Mouse (Mus musculus) ES-Bruce4 (cell line): ENCODE results near the gene Fam241b. TPM values are rescaled to one million over a fixed set of nuclear protein-coding genes. Genes with fewer than 3 reads are reported as not detected.
A peak's percentile ranks its signal among the peaks of the same experiment; 100 is the strongest.

Experiments
- H3K27ac ChIP-seq: 2 replicates; pipeline ENCODE4 v1.5.1; 2012; ENCODE audit warnings: low read length, inconsistent platforms; ENCODE audit not compliant: insufficient read depth
- H3K27me3 ChIP-seq: 2 replicates; pipeline ENCODE4 v1.6.1; 2012; ENCODE audit warnings: mild to moderate bottlenecking, low read length, inconsistent platforms; ENCODE audit not compliant: control insufficient read depth, poor library complexity, insufficient read depth, severe bottlenecking
- H3K36me3 ChIP-seq: 2 replicates; pipeline ENCODE4 v1.6.1; 2012; ENCODE audit warnings: inconsistent platforms, mild to moderate bottlenecking, low read length, moderate library complexity; ENCODE audit not compliant: control insufficient read depth, poor library complexity, insufficient read depth, severe bottlenecking
- H3K4me1 ChIP-seq: one replicate; pipeline ENCODE4 v1.8.1; 2011; ENCODE audit warnings: low read length; ENCODE audit not compliant: control insufficient read depth, insufficient read depth
- H3K4me3 ChIP-seq: 2 replicates; pipeline ENCODE4 v1.5.1; 2011; ENCODE audit warnings: low read depth, mild to moderate bottlenecking, low read length
- H3K9ac ChIP-seq: 2 replicates; pipeline ENCODE4 v1.6.1; 2012; ENCODE audit warnings: low read depth, mild to moderate bottlenecking, inconsistent platforms; ENCODE audit not compliant: poor library complexity, severe bottlenecking
- H3K9me3 ChIP-seq: replicated peaks from 2 replicates; pipeline ENCODE4 v1.6.1; 2012; ENCODE audit warnings: mild to moderate bottlenecking, low read length, inconsistent platforms; ENCODE audit not compliant: control insufficient read depth, poor library complexity, insufficient read depth, severe bottlenecking
- CTCF ChIP-seq: IDR thresholded peaks from one replicate; pipeline ENCODE4 v1.8.1; 2011; ENCODE audit warnings: low read depth, low read length
- EP300 ChIP-seq: IDR thresholded peaks from 2 replicates; pipeline ENCODE4 v1.6.1; 2011; ENCODE audit warnings: low read depth, low read length; ENCODE audit not compliant: insufficient read depth
- POLR2A ChIP-seq: IDR thresholded peaks from one replicate; pipeline ENCODE4 v1.8.1; 2011; ENCODE audit warnings: low read length; ENCODE audit not compliant: insufficient read depth
- polyA plus RNA-seq: library from polyadenylated mRNA; stranded (reverse); fragments of >200 nt; gene quantifications from 2 replicates; pipeline ENCODE4 v1.2.4, GENCODE M21; 2011; ENCODE audit warnings: low read depth; ENCODE audit not compliant: missing spikeins, insufficient read depth, insufficient read length

Gene Fam241b
- 25.7 and 29.6 TPM in 2 replicates for polyA plus RNA-seq

GRCm38 (mm10) chr10:62143820-62144219, at the start of gene Fam241b:
Gene Fam241b, minus strand, starts transcription at chr10:62143920.
- TF ChIP-seq CTCF (no peak), EP300 (no peak)
- no peak within 1 kb of the TSS for H3K4me3 ChIP-seq
- H3K9ac ChIP-seq: no peak within 1 kb of the TSS
- H3K9me3 ChIP-seq: no peaks in the 10 kb centered on the region
- H3K27ac ChIP-seq: no peak within 1 kb of the TSS
- no peaks in the 10 kb centered on the region for H3K36me3 ChIP-seq
- H3K4me1 ChIP-seq: peaks cover 3% of the 10 kb centered on the region
- H3K27me3 ChIP-seq: no peaks in the 10 kb centered on the region

DNA sequence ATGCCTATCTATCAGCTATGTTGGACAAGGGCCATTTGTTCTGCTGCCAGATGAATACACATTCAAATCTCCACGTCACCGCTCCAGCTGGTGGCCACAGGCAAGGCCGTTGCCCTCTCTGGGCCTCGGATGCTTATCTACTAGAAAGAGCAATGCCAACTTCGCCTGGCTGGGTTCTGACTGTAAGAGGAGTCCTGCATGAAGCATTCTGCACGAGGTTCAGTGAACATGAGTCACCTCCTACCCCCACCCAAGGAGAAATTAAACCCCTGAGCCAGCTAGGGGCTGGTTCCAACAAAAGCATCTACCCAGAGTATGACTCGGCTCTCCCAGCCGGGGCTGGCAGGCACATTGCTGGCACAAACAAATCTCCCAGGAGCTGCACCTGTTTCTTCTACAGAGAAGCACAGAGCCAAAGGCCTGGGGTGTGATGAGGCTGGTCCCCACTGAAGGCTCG, 49.0 kb upstream of the Fam241b start:
- Histone ChIP-seq H3K9ac (no peak overlapping the region), H3K4me3 (no peak overlapping the region), H3K4me1 (no peaks in the 10 kb centered on the region), H3K9me3 (no peaks in the 10 kb centered on the region), H3K27me3 (no peaks in the 10 kb centered on the region), H3K27ac (no peak overlapping the region), H3K36me3 (no peaks in the 10 kb centered on the region)
- TF ChIP-seq CTCF: no peak
- no peak for TF ChIP-seq POLR2A
- TF ChIP-seq EP300: no peak

DNA sequence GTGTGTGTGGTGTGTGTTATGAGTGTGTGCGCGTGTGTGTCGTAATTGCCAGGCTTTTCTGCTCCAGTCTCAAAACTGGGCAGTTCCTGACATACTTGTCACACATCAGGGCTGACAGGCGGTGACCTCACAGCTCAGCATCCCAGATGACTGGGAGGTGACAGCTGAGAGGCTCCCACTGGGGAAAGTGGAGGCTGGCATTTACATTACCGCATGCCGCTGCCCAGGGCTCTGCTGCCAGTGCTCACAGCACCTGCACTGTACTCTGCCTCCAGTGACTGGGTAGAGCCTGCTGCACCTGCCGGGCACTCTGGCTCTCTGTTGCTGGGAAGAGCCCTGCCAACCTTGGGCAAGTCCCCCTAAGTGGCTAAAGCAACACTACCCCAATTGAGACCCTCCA, 47.1 kb upstream of the Fam241b start:
- Histone ChIP-seq H3K36me3 (no peaks in the 10 kb centered on the region), H3K4me1 (no peaks in the 10 kb centered on the region), H3K27me3 (no peaks in the 10 kb centered on the region), H3K4me3 (no peak overlapping the region), H3K9me3 (no peaks in the 10 kb centered on the region), H3K27ac (no peak overlapping the region), H3K9ac (no peak overlapping the region)
- TF ChIP-seq POLR2A (no peak), EP300 (no peak), CTCF (no peak)

- Histone ChIP-seq H3K4me3 (no peak overlapping the region), H3K36me3 (no peaks in the 10 kb centered on the region), H3K27ac (no peak overlapping the region), H3K27me3 (no peaks in the 10 kb centered on the region), H3K4me1 (no peaks in the 10 kb centered on the region), H3K9ac (no peak overlapping the region), H3K9me3 (no peaks in the 10 kb centered on the region)
- no peak for TF ChIP-seq CTCF
Measured at GRCm38 (mm10) chr10:62189910-62190309, 46.2 kb upstream of the Fam241b start.

DNA sequence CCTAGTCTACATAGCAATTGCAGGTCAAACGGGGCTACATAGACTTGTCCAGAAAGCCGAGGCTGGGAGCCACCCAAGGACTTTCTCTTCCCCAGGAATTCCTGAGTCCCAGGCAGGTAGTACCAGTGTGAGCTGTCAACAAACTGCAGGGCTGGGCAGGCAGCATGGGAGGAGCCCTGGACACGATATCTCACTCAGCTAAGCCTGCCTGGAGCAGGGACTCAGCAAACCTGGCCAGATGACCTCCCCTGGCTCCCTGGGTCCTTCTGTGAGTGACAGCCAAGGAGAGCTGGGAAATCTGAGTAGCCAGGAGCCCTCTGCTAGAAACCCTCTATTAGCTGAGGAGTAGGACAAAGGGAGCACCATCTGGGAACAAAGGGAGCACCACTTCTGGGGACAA, 45.6 kb upstream of the Fam241b start:
- no peaks in the 10 kb centered on the region for H3K9me3 ChIP-seq
- no peak overlapping the region for H3K9ac ChIP-seq
- no peaks in the 10 kb centered on the region for H3K27me3 ChIP-seq
- TF ChIP-seq POLR2A (no peak), CTCF (no peak), EP300 (no peak)
- no peaks in the 10 kb centered on the region for H3K4me1 ChIP-seq
- H3K4me3 ChIP-seq: no peak overlapping the region
- H3K36me3 ChIP-seq: no peaks in the 10 kb centered on the region
- H3K27ac ChIP-seq: no peak overlapping the region

DNA sequence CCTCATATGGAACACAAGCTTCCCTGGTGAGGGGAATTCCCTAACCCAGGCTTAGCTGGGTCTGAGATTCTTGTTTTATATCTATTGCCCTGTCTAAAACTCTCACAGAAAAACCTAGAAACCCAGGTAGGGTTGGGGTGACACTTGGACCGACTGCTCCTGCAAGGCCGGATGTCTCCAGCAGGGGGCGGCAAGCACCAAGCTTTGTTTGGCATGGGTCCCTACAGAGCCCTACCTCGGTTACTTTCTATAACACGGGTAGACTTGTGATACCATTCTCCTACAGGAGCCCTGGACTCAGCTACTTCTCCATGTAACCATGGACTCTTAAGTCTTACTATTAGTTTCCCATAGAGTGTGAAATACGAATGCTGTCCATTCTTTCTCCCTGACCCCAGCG, 43.2 kb upstream of the Fam241b start:
- TF ChIP-seq CTCF (peak; percentile 85), EP300 (no peak), POLR2A (no peak)
- Histone ChIP-seq H3K27me3 (no peaks in the 10 kb centered on the region), H3K9ac (no peak overlapping the region), H3K4me3 (no peak overlapping the region), H3K36me3 (no peaks in the 10 kb centered on the region), H3K4me1 (no peaks in the 10 kb centered on the region), H3K9me3 (no peaks in the 10 kb centered on the region), H3K27ac (no peak overlapping the region)
